Mouse (Mus musculus) stomach, postnatal 0 days (tissue): ENCODE results near the gene Smcr8.
A peak's percentile ranks its signal among the peaks of the same experiment; 100 is the strongest.

ENCODE experiments used
- CTCF ChIP-seq: IDR thresholded peaks from 2 replicates; pipeline ENCODE4 v1.5.1; 2016; ENCODE audit warnings: antibody characterized with exemption, low read depth, mild to moderate bottlenecking, moderate library complexity
- EP300 ChIP-seq: optimal IDR thresholded peaks from 2 replicates; pipeline ENCODE3; 2016; ENCODE audit warnings: antibody characterized with exemption

- TF ChIP-seq CTCF: 0 out of 2 replicates have a peak, but pooled peaks have one; percentile 3
- TF ChIP-seq EP300: no peak
Observed at GRCm38 (mm10) chr11:60728260-60728761, 49.0 kb upstream of the Smcr8 start, which contains the start of gene Mief2.
